ENCODE assay signal across 12 mouse cellular contexts in the genomic region with DNA sequence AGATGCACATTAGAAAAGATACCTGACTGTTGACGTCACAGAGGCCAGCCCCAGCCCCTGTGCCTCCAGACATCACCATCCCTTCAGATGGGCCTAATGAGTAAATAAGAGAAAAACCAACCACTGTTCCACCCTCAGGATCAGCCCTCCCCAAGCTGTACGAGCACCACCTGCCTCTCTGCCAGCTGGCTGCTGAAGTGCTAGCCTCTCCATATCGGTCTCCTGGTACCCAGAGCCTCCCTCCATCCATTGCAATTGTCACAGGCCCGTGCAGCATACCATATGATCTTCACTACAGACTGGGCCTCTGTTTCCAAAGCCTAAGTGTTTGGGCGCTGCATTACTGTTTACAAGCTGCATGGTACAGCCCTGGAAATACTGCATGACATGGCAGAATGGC.
"Had no signal": no experiment of that assay in that cellular context is flagged by ENCODE, and none has a peak within 500 bp of the region (broad histone marks: within the 10 kb centered on the region; RNA-seq: fewer than 3 reads in every experiment).

No protein-coding gene starts in this region.

- DNase-seq: kidney, postnatal 10 days; liver; liver, embryonic 13.5 days; liver, postnatal 0 days; lung, postnatal 14 days; thymus, postnatal 36 days had no signal

- ATAC-seq: liver, postnatal 0 days; midbrain, embryonic 16.5 days had no signal

- H3K27me3 ChIP-seq: limb, embryonic 12.5 days; liver, embryonic 13.5 days; lung, embryonic 15.5 days; midbrain, embryonic 12.5 days had no signal

- H3K4me1 ChIP-seq: liver, embryonic 13.5 days; lung, embryonic 15.5 days; midbrain, embryonic 12.5 days had no signal

- H3K4me3 ChIP-seq: left cerebral cortex, adult 2 months; limb, embryonic 12.5 days; liver, embryonic 13.5 days; lung, embryonic 15.5 days; midbrain, embryonic 12.5 days had no signal

- H3K27ac ChIP-seq: left cerebral cortex, adult 2 months; limb, embryonic 12.5 days; liver, embryonic 13.5 days; lung, embryonic 15.5 days; macrophage; midbrain, embryonic 12.5 days had no signal

- H3K9ac ChIP-seq: limb, embryonic 12.5 days; liver, embryonic 13.5 days; liver, postnatal 0 days; lung, embryonic 15.5 days; midbrain, embryonic 12.5 days had no signal

- H3K4me2 ChIP-seq: limb, embryonic 12.5 days; liver, embryonic 13.5 days; lung, embryonic 15.5 days; midbrain, embryonic 12.5 days had no signal

- H3K36me3 ChIP-seq: limb, embryonic 12.5 days; liver, embryonic 13.5 days; lung, embryonic 15.5 days; midbrain, embryonic 12.5 days had no signal

- H3K9me3 ChIP-seq: limb, embryonic 12.5 days; liver, embryonic 13.5 days; lung, embryonic 15.5 days; midbrain, embryonic 12.5 days had no signal
